Mouse (Mus musculus): ENCODE measurements around the gene Pla2g1b.
"Not testable (repeated sequence)": the region's sequence is repeated elsewhere in the genome, so short reads cannot be mapped to it uniquely, and the experiment has no call there.

Gene Pla2g1b

DNA sequence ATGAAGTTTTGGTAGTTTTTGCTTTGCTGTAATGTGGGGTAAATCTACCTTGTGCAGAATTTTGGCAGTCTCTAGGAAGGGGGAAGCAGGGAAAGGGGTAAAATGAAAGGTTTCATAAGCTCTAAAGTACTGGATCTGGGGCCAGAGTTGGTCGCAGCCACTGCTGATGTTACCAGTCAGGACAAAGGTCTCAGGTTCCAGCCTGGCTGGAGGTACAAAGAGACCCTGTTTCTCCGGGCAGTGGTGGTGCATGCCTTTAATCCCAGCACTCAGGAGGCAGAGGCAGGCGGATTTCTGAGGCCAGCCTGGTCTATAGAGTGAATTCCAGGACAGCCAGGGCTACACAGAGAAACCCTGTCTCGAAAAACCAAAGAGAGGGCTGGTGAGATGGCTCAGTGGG, 39.6 kb downstream of the Pla2g1b start:
- DNase-seq (ENCODE audit: extremely low spot score) = not testable (repeated sequence)

GRCm38 (mm10) chr5:115506454-115507201, 40.6 kb downstream of the Pla2g1b start, which contains the start of gene Pxn:
Pxn (plus strand) TSS chr5:115506676.
- DNase-seq (ENCODE audit: extremely low spot score) = peak; percentile 96

DNA sequence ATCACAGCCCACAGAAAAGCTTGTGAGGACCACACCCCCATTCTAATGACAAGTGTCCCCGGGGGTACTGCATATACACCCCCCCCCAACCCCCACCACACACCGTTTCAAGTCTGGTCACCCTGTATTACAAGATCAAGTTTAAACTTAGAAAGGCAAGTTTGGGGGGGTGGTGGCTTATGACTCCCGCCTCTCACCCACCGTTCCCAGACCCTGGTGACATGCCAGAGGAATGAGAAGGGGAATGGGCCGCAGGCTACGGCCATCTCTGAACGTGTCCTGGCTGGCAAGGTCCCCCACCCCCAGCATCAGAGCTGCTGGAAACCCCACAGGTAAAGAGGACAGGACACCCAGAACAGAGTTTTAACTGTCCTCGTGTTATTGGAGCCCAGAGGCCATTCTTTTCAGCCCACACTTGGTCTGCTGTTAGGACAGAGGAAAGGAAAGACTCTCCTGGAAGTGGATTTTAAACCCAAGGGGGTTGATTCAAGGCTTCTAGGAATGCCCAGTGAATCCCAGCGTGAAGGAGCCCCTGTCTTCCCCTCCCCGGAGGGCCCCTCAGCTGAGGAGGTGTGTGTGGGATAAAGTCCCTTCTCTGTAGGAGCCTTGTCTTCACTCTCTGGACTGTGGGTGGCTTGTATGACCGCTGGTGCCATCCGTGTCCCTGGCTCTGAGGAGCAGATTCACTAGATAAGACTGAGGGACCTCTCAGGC, 41.4 kb downstream of the Pla2g1b start:
- DNase-seq (ENCODE audit: extremely low spot score) = no peak

- DNase-seq (ENCODE audit: extremely low spot score) = no peak
Observed at GRCm38 (mm10) chr5:115507981-115508858, 42.2 kb downstream of the Pla2g1b start.

GRCm38 (mm10) chr5:115508859-115509147, 42.7 kb downstream of the Pla2g1b start:
- no peak for DNase-seq (ENCODE audit: extremely low spot score)

- no peak for DNase-seq (ENCODE audit: extremely low spot score)
Observed at GRCm38 (mm10) chr5:115509321-115509761, 43.3 kb downstream of the Pla2g1b start.

DNA sequence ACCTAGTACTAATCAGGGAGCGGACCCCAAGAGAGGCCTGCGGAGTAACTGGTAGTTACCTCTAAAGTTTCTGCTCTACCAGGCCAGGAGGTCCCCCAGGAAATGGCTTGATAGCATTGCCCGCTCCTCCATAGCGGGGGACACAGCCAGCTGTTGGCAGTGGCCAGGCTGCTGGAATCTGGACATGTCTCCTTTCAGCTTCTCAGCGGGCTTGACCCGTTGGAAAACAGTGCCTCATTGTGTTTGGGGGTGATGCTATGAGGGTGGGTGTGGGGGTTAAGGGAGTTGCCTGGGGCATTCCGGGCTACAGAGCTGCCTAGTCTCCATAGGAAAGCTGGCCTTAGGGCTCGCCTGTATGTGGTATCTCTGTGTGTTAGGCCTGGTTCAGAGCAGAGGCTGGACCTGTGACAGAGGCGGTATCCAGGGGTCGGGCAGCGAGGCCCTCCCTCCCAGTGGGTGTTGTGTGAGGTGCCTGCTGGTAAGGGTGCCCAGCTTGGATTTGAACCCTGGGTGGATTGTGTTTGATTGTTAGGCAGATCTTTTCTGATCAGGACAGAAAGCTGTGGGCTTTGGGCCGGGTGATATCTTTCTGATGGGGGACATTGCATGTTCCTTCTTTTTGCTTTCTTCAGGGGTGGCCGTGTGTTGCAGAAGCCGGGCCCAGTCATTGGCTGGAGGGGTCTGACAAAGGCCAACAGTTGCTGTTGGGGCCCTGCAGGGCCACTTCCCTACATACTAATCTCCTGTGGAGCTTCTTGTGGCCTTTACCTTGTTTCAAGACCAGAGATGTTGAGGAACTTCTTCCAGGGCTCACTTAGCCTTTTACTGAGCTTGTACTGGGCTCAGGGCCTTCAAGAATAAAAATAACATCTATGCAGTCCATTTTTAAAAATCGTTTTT, 44.0 kb downstream of the Pla2g1b start:
- no peak for DNase-seq (ENCODE audit: extremely low spot score)

- DNase-seq (ENCODE audit: extremely low spot score) = no peak
Observed at GRCm38 (mm10) chr5:115512375-115512774, 46.3 kb downstream of the Pla2g1b start.

DNA sequence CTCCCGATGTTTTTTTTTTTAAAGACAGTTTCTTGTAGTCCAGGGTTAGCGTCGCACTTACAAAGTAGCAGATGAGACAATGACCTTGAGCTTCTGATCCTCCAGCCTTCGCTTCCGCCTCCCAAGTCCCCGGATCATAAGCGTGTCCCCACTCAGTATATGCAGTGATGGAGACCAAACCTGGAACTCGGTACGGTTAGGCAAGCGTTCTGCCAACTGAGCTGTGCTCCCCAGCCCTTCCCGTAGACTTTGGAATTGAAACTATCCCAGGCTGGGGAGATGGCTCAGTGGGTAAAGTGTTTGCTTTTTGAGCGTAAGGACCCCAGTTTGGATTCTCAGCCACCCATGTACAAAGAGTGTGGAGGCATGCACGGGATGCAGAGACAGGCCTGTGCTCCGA, 47.2 kb downstream of the Pla2g1b start:
- DNase-seq (ENCODE audit: extremely low spot score) = no peak

DNA sequence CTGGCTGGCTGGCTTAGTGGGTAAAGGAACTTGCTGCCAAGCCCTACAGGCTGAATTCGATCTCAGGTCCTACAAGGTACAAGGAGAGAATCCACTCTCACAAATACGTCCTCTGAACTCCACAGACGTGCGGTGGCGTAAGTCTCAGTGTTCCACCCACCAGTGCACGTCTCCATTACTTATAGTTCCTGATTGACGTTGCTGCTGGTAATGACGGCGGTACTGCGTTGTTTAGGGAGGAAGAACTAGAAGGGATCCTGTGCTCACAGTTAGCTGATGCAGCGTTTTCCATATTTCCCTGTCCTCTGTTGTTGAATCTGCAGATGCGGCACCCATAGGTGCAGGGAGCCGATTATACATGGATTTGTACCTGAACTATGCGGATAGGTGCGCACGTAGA, 47.7 kb downstream of the Pla2g1b start:
- DNase-seq (ENCODE audit: extremely low spot score) = no peak

GRCm38 (mm10) chr5:115514346-115514745, 48.3 kb downstream of the Pla2g1b start:
- DNase-seq (ENCODE audit: extremely low spot score) = no peak

DNA sequence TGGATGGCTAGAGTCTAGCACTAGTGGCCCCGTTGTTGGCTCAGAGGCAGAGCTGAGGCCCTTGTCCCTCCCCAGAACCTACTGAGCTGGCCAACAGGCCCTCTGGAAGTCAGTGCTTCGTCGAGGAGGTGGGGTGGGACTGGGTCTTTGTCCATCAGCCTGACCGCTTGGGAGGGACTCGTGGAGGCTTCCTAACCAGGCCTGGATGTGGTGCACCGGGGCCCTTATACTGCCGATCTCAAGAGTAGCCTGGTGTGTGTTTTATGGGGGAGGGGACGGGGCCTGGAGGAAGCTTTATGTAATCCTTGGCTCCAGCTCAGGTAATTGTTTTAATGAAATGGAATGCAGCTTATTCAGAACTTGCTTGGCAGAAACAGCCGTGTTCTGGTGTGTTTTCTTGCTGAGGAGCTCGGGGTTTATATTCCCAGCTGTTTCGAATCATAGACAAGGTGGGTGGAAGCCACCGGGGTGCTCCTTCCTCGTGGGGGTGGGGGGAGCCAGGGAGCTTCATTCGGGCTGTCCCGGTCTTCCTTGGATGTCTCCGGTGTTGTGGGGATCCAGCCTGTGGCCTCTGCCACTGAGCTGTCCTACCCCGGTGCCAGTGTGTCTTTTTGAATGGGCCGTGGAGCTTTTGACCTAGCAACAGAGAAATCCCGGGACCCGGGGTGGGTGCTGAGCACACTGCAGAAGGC, 49.0 kb downstream of the Pla2g1b start:
- DNase-seq (ENCODE audit: extremely low spot score) = no peak

GRCm38 (mm10) chr5:115516081-115516907, 50.2 kb downstream of the Pla2g1b start:
- no peak for DNase-seq (ENCODE audit: extremely low spot score)

DNA sequence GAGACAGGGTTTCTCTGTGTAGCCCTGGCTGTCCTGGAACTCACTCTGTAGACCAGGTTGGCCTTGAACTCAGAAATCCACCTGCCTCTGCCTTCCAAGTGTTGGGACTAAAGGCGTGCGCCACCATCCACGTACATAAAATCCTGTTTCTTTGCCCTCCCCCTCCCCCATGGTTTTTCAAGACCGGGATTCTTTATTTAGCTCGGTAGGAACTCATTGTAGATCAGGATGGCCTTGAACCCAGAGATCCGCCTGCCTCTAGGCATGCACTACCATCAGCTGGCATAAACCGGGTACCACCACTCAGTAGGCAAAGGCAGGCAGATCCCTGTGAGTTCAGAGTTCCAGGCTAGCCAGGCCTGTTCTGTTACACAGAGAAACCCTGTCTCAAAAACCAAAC, 50.8 kb downstream of the Pla2g1b start:
- no peak for DNase-seq (ENCODE audit: extremely low spot score)

DNA sequence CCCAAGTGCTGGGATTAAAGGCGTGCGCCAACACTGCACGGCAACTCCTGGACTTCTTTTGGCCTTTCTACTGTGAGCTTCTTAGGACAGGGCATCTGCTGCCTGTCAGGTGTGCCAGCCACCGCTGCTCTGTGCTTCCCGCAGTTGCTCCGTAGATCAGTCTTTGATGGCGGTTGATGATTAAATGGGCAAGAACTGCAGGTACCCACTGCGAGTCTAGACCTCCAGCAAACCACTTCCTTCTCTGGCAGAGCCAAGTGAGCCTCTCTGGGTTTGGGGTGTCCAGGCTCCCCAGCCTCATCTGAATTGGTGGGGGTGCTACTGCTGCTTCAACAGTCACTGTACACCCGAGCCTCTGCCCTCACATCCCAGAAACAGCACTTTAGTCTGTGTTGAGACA, 51.4 kb downstream of the Pla2g1b start:
- DNase-seq (ENCODE audit: extremely low spot score) = no peak

DNA sequence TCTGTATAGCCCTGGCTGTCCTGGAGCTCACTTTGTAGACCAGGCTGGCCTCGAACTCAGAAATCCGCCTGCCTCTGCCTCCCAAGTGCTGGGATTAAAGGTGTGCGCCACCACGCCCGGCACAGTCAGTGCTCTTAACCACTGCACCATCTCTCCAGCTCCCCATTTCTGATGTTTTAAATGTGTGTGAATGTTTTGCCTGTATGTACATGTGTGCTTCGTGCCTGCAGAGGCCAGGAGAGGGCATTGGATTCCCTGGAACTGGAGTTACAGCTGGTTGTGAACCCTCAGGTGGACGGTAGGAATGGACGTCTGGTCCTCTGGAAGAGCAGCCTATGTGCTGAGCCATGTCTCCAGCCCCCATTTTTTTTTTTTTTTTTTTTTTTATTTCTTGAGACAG, 52.2 kb downstream of the Pla2g1b start:
- DNase-seq (ENCODE audit: extremely low spot score) = not testable (repeated sequence)

GRCm38 (mm10) chr5:115520325-115520869, 54.3 kb downstream of the Pla2g1b start:
- no peak for DNase-seq (ENCODE audit: extremely low spot score)

DNA sequence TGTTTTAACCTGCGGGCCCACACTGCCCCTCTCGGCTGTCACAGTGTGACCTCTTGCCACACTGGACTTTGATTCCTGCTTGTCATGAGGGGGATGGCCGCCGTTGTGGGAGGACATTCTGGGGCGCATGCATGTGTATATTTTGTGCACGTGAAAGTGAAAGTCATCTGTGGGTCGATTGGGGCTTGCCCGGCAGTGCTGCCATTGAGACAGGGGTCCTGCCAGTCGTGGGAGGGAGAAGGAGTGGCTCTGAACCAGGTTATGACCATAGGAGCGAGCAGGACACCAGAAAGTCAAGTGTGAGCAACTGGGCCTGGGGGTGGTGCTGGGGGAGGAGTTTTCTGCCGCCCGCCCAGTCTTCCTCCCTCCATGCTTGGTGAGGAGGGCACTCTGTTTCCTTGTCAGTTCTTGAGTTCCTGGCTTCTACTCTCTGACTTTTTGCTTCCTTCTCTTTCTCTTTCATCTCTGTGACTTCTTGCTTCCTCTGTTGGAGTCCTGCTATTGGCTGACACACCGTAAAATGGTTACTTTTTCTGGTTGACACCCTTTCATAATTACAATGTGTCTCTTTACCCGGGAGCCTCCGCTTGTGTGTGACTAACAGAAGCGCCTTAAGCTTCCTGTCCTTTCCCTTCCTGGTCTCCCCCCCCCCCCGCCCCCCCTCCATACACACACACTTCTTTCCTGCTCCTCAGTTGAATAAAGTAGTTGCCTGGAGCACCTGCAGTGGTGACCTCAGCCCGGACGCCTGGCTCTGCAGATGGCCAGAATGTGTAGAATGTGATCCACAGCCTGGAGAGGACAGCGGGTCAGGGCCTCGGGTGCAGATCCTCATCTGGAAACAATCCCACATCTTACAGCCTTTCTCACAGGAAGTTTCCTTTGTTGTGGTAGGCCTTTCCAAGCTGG, 55.7 kb downstream of the Pla2g1b start:
- DNase-seq (ENCODE audit: extremely low spot score) = no peak

- no peak for DNase-seq (ENCODE audit: extremely low spot score)
Observed at GRCm38 (mm10) chr5:115522531-115522930, 56.5 kb downstream of the Pla2g1b start.

Measured in embryo, embryonic 9.5 days (tissue).